Mouse (Mus musculus) 3134 (cell line): ENCODE measurements at regions not wholly inside any gene's neighbourhood (a gene's known extent, or its start where the extent isn't known, plus 50 kb on each side); places are given as distances from the start of the nearest gene placed in this dataset.

Experiments
- DNase-seq: peaks from one replicate; pipeline ENCODE4 v3.0.0-alpha.2; 2011; ENCODE audit warnings: low spot score; ENCODE audit not compliant: insufficient read length; ENCODE audit errors: extremely low read depth

- no peak for DNase-seq
Measured at GRCm38 (mm10) chr15:96881519-96882170, 174.1 kb downstream of the Slc38a4 start.

DNA sequence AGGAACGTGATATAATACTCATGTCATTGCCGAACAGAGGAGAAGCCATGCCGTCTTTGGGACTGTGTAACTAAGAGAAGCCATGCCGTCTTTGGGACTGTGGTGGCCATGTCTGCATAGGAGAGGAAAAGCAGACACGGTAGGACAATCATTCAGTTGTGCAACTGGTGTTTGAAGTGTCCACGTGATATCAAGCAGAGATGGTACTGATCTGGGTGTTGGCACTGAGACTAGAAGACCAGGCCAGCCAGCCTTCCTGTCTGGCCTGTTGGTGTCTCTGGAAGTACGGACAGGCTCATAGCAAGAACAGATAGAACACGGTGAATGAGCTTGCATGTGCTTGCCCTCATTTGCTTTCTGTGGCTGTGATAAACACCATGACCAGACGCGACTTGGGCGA is 175.7 kb downstream of the Slc38a4 start:
- DNase-seq: no peak

DNA sequence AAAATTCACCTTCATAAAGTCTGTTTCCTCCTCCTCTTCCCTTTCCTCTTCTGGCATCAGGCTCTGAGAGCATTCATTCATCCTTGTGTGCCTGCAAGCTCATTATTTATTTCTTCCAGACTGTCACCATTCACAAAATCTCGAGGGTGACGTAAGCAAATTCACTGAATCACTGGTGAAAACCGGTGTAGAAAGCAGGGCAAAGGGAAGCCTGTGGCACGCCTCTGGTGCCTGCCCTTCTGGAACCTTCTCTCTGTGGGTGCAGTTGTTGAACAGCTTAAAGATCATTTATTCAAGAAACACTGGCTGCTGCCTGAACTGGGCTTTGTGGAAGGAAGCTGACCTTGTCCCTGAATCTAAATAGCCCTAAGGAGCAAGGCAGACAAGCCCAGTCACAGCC is 177.0 kb downstream of the Slc38a4 start:
- no peak for DNase-seq

DNA sequence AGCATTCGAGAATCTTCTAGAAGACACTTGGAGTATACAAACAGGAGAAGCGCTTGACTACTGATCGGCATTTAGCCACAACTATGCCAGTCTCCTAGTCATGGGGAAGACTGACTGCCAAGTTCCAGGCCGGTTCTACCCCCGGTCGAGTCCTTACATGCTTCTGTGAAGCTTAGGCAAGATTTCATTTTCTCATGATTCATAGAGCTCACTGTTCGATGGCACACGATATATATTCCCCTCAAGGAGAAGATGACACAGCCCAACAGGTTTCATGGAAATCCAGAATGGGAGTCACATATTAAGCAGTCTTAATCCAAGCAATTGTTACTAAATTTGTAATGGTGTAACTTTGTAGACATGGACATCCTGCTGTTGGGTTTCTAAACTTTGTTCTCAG is 177.8 kb downstream of the Slc38a4 start:
- DNase-seq: no peak

DNA sequence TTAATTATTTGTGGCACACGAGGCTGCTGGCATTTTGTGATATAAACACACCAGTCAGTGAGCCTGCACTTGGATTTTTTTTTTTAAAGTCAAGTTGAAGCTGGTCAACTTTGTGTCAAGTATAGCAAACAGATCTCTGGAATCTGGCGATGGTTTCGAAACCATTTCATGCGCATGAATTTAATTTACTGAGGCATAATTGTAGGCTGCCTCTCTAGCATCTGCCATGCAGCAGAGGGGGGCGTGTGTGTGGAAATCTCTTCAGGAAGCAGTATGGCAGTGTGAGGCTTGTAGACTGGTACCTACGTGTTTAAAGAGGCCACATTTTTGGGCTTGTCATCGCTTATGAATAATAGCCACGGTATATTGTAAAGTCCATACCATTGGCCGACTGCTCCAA is 177.7 kb upstream of the Slc38a2 start:
- DNase-seq: no peak

GRCm38 (mm10) chr15:96874145-96874544 is 174.6 kb upstream of the Slc38a2 start:
- DNase-seq: no peak

DNA sequence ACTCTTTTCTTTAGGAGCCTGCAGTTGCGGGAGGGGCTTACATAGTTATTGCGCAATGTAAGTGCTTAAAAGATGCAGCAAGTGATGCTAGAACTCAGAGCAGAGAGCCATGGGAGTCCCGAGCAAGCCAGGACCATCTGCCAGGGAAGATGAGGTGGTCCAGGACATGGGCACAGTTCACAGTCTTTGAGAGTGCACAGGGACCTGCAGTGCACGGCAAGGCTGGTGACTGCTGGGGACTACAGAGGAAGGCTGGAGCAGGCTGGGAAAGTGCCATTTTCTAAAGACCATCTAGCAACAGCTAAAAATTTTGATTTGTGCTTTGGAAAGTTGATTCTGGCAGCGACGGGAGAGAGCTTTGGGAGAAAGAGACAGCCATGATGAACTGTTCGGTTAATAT is 174.0 kb upstream of the Slc38a2 start:
- no peak for DNase-seq

DNA sequence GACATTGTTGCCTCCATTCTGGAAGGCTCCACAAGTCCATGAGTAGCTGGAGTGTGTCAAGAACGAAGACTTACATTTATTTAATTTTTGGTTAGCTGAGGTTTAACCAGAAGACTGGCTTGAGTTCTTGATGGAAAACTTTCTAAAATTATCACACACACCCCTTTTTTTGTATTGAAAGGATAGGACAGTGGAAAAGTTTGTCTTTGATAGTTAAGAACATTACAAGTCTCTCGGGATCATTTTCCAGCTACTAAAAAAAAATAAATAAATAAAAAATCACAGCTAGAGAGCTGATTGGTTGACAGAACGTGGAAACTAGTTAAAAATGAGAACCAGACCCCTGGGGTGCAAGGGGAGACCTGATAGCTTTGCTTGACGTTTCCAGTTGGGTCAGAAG is 173.6 kb upstream of the Slc38a2 start:
- DNase-seq: no peak

DNA sequence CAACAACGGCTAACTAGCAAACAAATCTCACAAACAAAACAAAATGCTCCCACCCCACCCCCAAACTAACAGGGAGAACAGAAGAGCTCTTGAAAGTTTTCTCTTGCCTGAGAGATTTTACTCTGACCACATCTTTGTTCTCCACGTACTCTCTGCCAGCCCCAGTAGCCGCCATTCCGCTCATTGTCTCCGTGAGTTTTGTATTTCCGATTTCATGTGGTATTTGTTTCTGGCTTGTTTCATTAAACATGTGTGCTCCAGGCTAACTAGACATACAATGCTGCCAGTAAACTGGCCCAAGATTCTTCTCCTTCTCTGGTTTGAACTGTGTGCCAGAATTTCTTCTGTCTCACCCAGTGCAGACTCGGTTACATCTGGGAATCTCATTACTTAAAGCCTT is 168.2 kb upstream of the Slc38a2 start:
- DNase-seq: no peak

DNA sequence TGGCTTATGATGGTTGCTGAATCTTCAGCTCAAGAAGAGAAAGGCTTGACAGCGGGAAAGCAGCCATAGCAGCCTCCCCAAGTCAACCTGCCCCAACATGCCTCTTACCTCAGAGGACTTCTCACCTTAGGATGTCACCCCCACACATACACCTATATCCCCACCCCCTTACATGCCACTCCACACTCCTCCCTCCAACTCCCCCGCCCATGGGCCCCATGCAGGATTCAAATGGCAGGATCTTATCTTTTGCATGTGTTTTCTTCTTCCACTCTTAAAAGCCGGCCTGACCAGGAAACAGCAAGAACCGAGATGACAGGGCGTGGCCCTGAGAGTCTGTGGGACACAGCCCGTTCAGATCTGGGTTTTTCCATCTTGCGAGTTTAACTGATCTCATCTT is 166.4 kb upstream of the Slc38a2 start:
- no peak for DNase-seq

DNA sequence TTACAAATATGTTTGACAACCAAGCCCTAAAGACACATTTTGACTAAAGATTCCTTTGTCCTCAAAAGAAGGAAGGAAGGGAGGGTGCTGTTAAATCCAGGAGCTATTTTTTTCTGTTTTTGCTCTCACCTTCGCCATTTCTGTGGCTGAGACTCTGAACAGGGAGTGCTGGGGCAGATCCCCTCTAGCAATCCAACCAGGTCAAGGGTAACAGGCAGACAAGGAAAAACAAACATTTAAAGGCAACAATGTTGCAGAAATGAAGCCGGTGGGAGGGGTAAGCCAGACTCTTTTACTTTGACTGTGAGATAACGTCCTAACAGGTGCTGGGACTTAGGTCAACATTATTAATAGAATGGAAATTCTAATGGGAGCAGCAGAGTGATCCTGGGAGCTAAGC is 158.2 kb upstream of the Slc38a2 start:
- no peak for DNase-seq

DNA sequence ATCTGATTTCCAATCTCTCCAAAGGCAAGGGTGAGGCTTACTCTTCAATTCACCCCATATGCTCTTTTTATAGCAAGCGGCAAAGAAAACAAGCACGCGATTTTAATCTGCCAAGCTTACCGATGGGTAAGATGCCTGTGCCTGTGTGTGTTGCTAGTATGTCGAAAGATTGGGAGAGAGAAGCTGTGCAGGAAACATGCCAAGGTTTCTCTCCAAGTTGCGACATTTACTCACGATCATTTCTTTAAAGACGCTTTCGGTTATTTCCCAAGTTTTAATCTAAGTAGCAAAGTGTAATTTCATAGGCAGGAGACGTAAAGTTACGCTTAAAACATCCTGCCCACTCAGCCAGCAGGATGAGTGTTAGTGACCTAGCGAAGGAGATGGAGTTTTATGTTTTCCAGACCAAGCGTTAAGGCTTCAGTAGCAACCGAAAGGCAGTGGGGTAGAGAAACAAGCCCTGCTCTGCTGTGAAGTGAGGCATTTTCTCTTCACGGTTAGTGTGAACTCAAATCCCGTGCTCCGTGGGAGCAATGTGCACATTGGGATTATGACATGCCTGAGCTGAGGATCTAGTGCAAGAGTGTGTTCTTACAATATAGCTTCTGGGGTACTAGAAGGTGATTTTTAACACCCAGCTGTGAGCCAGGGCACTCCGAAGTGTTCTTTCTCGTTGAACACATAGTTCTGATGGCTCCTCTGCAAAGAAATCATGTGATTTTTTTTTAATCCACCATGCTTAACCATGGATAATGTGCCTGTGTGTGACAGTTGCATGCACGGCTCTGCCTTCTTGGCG is 152.6 kb upstream of the Slc38a2 start:
- DNase-seq: no peak

GRCm38 (mm10) chr15:96848150-96848549 is 148.6 kb upstream of the Slc38a2 start:
- DNase-seq: no peak

- DNase-seq: no peak
Measured at GRCm38 (mm10) chr15:96845221-96845620, 145.7 kb upstream of the Slc38a2 start.

- DNase-seq: no peak
Measured at GRCm38 (mm10) chr15:96844290-96844689, 144.8 kb upstream of the Slc38a2 start.

- DNase-seq: no peak
Measured at GRCm38 (mm10) chr15:96843589-96843988, 144.1 kb upstream of the Slc38a2 start.

DNA sequence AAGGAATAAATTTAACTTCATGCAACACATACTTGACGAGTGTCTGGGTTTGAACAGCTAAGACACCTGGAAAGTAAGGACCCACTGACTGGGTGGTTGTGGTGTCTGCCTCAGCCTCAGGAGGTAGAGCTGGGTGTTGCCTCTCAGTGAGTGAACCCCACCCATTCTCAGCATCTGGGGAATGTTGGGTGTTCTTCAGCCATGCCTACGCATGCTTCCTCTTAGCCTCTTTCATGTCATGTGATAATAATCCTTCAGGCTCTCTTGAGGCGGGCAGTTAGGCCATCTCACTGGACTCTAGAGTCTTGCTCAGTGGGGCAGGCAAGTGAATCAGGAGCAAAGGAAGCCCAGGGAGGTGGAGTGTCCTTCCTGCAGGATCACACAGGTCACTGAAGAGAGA is 143.4 kb upstream of the Slc38a2 start:
- DNase-seq: no peak

GRCm38 (mm10) chr15:96836670-96837069 is 137.1 kb upstream of the Slc38a2 start:
- DNase-seq: no peak

DNA sequence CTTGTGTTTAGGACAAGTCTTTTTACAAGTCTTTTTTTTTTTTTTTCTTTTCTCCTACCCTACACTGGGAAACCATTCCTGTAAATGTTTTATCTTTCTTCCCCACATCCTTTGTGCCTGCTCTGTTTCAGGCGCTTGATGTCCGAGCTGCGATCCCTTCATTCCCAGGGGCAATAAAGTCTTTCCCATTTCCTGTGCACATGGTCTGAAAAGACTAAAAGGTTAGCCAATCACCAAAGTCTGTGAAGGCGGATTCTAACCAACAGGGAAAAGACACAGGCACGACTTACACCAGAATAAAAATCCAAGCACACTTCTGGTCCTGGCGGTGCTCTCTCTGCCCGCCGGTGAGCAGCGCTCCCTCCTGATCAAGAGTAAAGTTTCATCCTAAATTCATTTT is 135.3 kb upstream of the Slc38a2 start:
- no peak for DNase-seq

- no peak for DNase-seq
Measured at GRCm38 (mm10) chr15:96834162-96834843, 134.8 kb upstream of the Slc38a2 start.

DNA sequence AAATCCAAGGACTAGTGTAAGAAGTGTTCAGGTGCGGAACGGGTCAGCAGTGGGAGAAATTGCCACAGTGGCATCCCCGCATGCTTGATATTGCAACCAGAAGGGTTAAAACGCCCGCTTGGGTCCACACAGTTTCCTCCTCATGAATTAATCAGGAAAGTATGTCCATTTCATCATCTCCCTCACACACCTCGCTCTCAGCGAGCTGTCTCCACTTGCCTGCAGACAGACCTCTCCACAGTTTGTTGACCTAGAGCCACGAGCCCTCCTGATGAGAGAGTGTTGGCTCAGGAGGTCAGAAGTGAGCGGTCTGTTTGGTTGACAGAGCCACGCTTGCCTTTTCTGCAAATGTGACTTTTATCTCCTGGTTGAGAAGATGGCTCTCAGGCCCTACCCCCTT is 132.9 kb upstream of the Slc38a2 start:
- DNase-seq: no peak

- no peak for DNase-seq
Measured at GRCm38 (mm10) chr15:96831256-96831655, 131.7 kb upstream of the Slc38a2 start.
